Mouse (Mus musculus): ENCODE results near the gene Tcte2. TPM values are rescaled to one million over a fixed set of nuclear protein-coding genes. Genes with fewer than 3 reads are reported as not detected.

Gene Tcte2
- polyA plus RNA-seq, 1 experiment: 0.60 TPM

DNA sequence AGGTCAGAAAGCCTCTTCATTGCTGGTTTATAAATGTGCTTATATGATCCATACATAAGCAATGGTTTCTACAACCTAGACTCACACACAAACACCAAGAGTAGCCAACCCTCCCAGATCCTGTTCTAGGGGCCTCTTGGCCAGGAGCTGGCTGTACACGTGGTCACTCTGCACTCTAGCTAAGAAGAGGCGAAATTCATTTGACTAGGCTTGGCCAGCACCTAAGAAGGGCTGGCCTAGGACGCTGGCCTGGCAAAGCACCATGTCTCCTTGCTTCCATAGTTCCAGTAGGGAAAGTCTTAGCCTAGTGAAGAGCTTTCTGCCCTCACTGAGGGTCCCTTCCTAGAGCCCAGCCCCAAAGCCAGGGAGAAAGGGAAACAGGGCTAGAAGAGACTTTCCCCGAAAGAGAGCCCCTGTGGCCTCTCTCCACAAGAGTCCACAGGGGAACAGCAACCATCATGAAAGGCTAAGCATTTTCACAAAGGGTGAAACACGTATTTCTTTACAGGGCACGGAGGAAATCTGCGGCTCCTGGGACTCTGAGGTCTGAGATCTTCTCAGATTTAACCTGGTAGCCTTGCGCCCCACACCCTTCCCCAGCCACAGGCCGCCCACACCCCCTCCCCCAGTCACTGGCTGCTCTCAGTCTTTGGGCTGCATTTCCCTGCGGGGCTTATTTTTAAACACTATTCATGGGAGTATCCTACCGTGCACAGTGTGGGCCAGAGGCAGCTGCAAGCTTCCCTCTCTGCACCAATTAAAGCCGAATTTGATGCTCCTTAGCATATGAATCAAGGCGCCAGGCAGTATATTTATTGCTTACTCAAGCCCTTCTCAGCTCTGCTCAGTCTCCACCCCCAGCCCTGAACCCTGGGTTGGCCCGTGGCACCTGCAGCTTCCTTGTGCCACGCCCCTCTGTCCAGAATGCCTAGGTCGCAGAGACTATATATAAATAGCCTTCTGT is 93.3 kb downstream of the Tcte2 start:
- H3K4me1 ChIP-seq (ENCODE audit: control insufficient read depth, insufficient read depth, low read length): peaks cover 10% of the 10 kb centered on the region
- no peak overlapping the region for H3K4me3 ChIP-seq (ENCODE audit: insufficient read depth, low read length)
- TF ChIP-seq CTCF (IDR thresholded peaks at IDR 0.05; ENCODE audit: low read depth, low read length): no peak
- no peak for TF ChIP-seq POLR2A (IDR thresholded peaks at IDR 0.05; ENCODE audit: borderline replicate concordance, low read depth, low read length)
- H3K27ac ChIP-seq (ENCODE audit: insufficient read depth, low read depth, low read length): no peak overlapping the region

DNA sequence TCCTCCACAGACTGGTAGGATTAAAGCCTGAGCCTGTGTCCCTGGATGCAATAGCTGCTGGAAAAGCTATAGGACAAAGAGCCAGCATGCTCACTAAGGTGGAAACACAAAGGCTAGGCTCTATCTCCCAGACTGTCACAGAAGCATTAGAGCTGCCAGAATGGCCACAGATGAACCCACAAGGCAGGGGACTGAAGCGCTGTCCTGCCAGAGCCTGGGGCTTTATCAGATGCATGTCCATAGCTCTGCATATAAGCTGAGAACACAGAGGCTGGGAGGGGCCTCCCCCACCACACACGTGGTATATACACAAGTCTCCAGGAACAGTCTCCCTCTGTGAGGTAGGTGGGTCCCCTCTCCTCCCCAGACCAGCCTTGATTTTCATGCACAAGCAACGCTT is 94.6 kb downstream of the Tcte2 start:
- Histone ChIP-seq H3K27ac (ENCODE audit: insufficient read depth, low read depth, low read length) (no peak overlapping the region), H3K4me1 (ENCODE audit: control insufficient read depth, insufficient read depth, low read length) (peaks cover 10% of the 10 kb centered on the region), H3K4me3 (ENCODE audit: insufficient read depth, low read length) (no peak overlapping the region)
- TF ChIP-seq POLR2A (IDR thresholded peaks at IDR 0.05; ENCODE audit: borderline replicate concordance, low read depth, low read length) (no peak), CTCF (IDR thresholded peaks at IDR 0.05; ENCODE audit: low read depth, low read length) (no peak)

- peaks cover 10% of the 10 kb centered on the region for H3K4me1 ChIP-seq (ENCODE audit: control insufficient read depth, insufficient read depth, low read length)
- no peak overlapping the region for H3K27ac ChIP-seq (ENCODE audit: insufficient read depth, low read depth, low read length)
- TF ChIP-seq CTCF (IDR thresholded peaks at IDR 0.05; ENCODE audit: low read depth, low read length): no peak
- no peak for TF ChIP-seq POLR2A (IDR thresholded peaks at IDR 0.05; ENCODE audit: borderline replicate concordance, low read depth, low read length)
- H3K4me3 ChIP-seq (ENCODE audit: insufficient read depth, low read length): no peak overlapping the region
These were observed 95.9 kb downstream of the Tcte2 start for GRCm38 (mm10) chr17:13665731-13666130.

GRCm38 (mm10) chr17:13663386-13664166 is 98.0 kb downstream of the Tcte2 start:
- no peak for TF ChIP-seq POLR2A (IDR thresholded peaks at IDR 0.05; ENCODE audit: borderline replicate concordance, low read depth, low read length)
- no peak for TF ChIP-seq CTCF (IDR thresholded peaks at IDR 0.05; ENCODE audit: low read depth, low read length)
- Histone ChIP-seq H3K4me3 (ENCODE audit: insufficient read depth, low read length) (no peak overlapping the region), H3K4me1 (ENCODE audit: control insufficient read depth, insufficient read depth, low read length) (peaks cover 13% of the 10 kb centered on the region)

More at GRCm38 (mm10) chr17:13663386-13664166, 98.0 kb downstream of the Tcte2 start:
- no peak overlapping the region for H3K27ac ChIP-seq (ENCODE audit: insufficient read depth, low read depth, low read length)

Other genes starting within 250 kb of the Tcte2 start
- gene Afdn, start 1.3 kb downstream of the Tcte2 start, polyA plus RNA-seq (2012; ENCODE audit: insufficient read depth, insufficient read length, missing spikeins): 27.6 and 29.6 TPM in 2 replicates
- gene Gm7168, start 186.5 kb upstream of the Tcte2 start, polyA plus RNA-seq (2012; ENCODE audit: insufficient read depth, insufficient read length, missing spikeins): not detected in 2 replicates
- not detected in 2 replicates for gene Gm7356, start 241.9 kb upstream of the Tcte2 start, polyA plus RNA-seq (2012; ENCODE audit: insufficient read depth, insufficient read length, missing spikeins)